Mouse (Mus musculus) brain, embryonic 14.5 days (tissue): ENCODE results near the gene Ifnl2.

Source experiments
- CTCF ChIP-seq: fragments of 200-500 bp; IDR thresholded peaks from 2 replicates; pipeline ENCODE4 v1.5.1; 2012; ENCODE audit warnings: inconsistent platforms, mild to moderate bottlenecking, moderate library complexity, borderline replicate concordance; ENCODE audit not compliant: insufficient read depth, insufficient read length; ENCODE audit errors: extremely low read depth
- POLR2A ChIP-seq: fragments of 200-500 bp; IDR thresholded peaks from 2 replicates; pipeline ENCODE4 v1.6.1; 2012; ENCODE audit warnings: mild to moderate bottlenecking, inconsistent platforms, borderline replicate concordance; ENCODE audit not compliant: poor library complexity, insufficient read depth, insufficient read length, severe bottlenecking; ENCODE audit errors: extremely low read depth

GRCm38 (mm10) chr7:28466721-28467212, 43.5 kb downstream of the Ifnl2 start:
- TF ChIP-seq CTCF: no peak
- TF ChIP-seq POLR2A: no peak
